Mouse (Mus musculus): Measurements from ENCODE around the gene Mtg1. TPM values are rescaled to one million over a fixed set of nuclear protein-coding genes. Genes with fewer than 3 reads are reported as not detected.

Mtg1 gene
- 10 to 100 TPM in 1 of 2 experiments, 1 to 10 TPM in 1; 8.7 to 10.9 TPM for total RNA-seq (2023)

GRCm38 (mm10) chr7:140137135-140138020 lies at the start of gene Mtg1:
TSS of gene Mtg1 (plus strand) at chr7:140137564.

GRCm38 (mm10) chr7:140092924-140093528 lies 44.3 kb upstream of the Mtg1 start, which contains the start of gene Prap1:
TSS of gene Prap1 (plus strand) at chr7:140093395.

GRCm38 (mm10) chr7:140101993-140102860 lies 35.1 kb upstream of the Mtg1 start, which contains the start of gene Fuom:
TSS of gene Fuom (minus strand) at chr7:140102441.

GRCm38 (mm10) chr7:140115583-140116328 lies 21.6 kb upstream of the Mtg1 start, which contains the start of gene Paox:
TSS of gene Paox (plus strand) at chr7:140115799.

GRCm38 (mm10) chr7:140116329-140117054 lies 20.9 kb upstream of the Mtg1 start, which contains the start of gene Echs1:
TSS of gene Echs1 (minus strand) at chr7:140116476.

GRCm38 (mm10) chr7:140154218-140154927 lies 17.0 kb downstream of the Mtg1 start, which contains the start of gene Sprn:
TSS of gene Sprn (minus strand) at chr7:140154877.

GRCm38 (mm10) chr7:140164664-140165063 lies 27.3 kb downstream of the Mtg1 start, which contains the start of gene Olfr522:
TSS of gene Olfr522 (minus strand) at chr7:140164764.

GRCm38 (mm10) chr7:140172936-140173335 lies 35.6 kb downstream of the Mtg1 start, which contains the start of gene Olfr523:
TSS of gene Olfr523 (plus strand) at chr7:140173217.

Other genes with a start within 250 kb of the Mtg1 start
- gene Kndc1, start 242.9 kb upstream of the Mtg1 start, total RNA-seq (2023) = under 1 TPM in 1 of 2 experiments, not detected in 1; 0.21 TPM
- gene Utf1, start 193.8 kb upstream of the Mtg1 start, total RNA-seq (2023) = under 1 TPM in 1 of 2 experiments, not detected in 1; 0.52 TPM
- gene 6430531B16Rik, start 158.8 kb upstream of the Mtg1 start, total RNA-seq (2023) = under 1 TPM; 0.55 to 0.81 TPM
- gene Adam8, start 145.0 kb upstream of the Mtg1 start, total RNA-seq (2023) = 10 to 100 TPM; 20.2 to 22.0 TPM
- gene Zfp511, start 101.2 kb upstream of the Mtg1 start, total RNA-seq (2023) = 10 to 100 TPM; 26.8 to 27.1 TPM
- 10 to 100 TPM; 19.9 to 23.2 TPM for gene Tubgcp2, start 100.9 kb upstream of the Mtg1 start, total RNA-seq (2023)
- gene Msx3, start 88.5 kb upstream of the Mtg1 start, total RNA-seq (2023) = not detected
- gene Caly, start 55.0 kb upstream of the Mtg1 start, total RNA-seq (2023) = not detected
- gene Prap1, start 44.2 kb upstream of the Mtg1 start, total RNA-seq (2023) = not detected
- gene Fuom, start 35.1 kb upstream of the Mtg1 start, total RNA-seq (2023) = 10 to 100 TPM in 1 of 2 experiments, 1 to 10 TPM in 1; 9.3 to 11.9 TPM
- 10 to 100 TPM; 18.6 to 26.3 TPM for gene Paox, start 21.8 kb upstream of the Mtg1 start, total RNA-seq (2023)
- gene Echs1, start 21.1 kb upstream of the Mtg1 start, total RNA-seq (2023) = 10 to 100 TPM; 46.0 to 50.2 TPM
- not detected for gene Sprn, start 17.3 kb downstream of the Mtg1 start, total RNA-seq (2023)
- gene Olfr522, start 27.2 kb downstream of the Mtg1 start, total RNA-seq (2023) = not detected
- gene Olfr523, start 35.7 kb downstream of the Mtg1 start, total RNA-seq (2023) = not detected
- not detected for gene Olfr524, start 68.4 kb downstream of the Mtg1 start, total RNA-seq (2023)
- gene Cd163l1, start 80.7 kb downstream of the Mtg1 start, total RNA-seq (2023) = 1 to 10 TPM in 1 of 2 experiments, under 1 TPM in 1; 0.82 to 1.3 TPM
- gene 5830411N06Rik, start 109.7 kb downstream of the Mtg1 start, total RNA-seq (2023) = 1 to 10 TPM; 4.5 to 5.0 TPM
- gene Olfr525, start 183.3 kb downstream of the Mtg1 start, total RNA-seq (2023) = not detected
- gene Olfr527, start 196.5 kb downstream of the Mtg1 start, total RNA-seq (2023) = not detected
- not detected for gene Olfr60, start 224.1 kb downstream of the Mtg1 start, total RNA-seq (2023)
- not detected for gene Olfr530, start 238.8 kb downstream of the Mtg1 start, total RNA-seq (2023)